Mouse (Mus musculus): ENCODE data around the gene Dchs2. TPM values are rescaled to one million over a fixed set of nuclear protein-coding genes. Genes with fewer than 3 reads are reported as not detected.

Dchs2 gene
- total and polyA plus RNA-seq, 2 experiments from 2014 or later = 0.04 to 0.19 TPM

DNA sequence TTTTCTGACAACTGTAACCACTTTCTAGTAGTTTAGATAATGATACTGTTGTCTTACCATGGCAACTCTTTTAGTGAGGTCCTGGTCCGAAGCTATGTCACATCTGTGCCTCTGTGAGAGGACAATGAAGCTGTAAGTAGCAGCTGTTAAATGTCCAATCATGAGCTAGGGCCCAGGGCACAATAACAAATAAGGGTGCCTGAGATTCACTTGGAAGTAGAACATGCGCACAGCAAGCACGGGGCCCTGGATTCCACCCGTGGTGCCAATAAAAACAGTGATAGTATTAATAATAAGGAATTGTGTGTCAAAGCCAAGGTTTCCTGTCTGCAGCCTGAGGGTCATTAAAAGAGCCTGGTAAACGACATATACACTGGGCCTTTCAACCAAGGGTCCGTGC, 246.6 kb downstream of the Dchs2 start:
- whole genome bisulfite sequencing = 70% methylated on average over 6 of the region's 6 CpGs
- Histone ChIP-seq H3K4me2 (ENCODE audit: low read depth, low read length) (no peak overlapping the region), H3K9ac (replicated peaks; ENCODE audit: low read depth, low read length) (no peak overlapping the region), H3K4me1 (ENCODE audit: control insufficient read depth, insufficient read depth) (no peaks in the 10 kb centered on the region), H3K9me3 (replicated peaks; ENCODE audit: control insufficient read depth, low read length) (peaks cover 12% of the 10 kb centered on the region), H3K27me3 (ENCODE audit: control insufficient read depth, insufficient read depth, low read length) (no peaks in the 10 kb centered on the region), H3K4me3 (ENCODE audit: low read depth, low read length) (no peak overlapping the region), H3K27ac (ENCODE audit: low read depth) (no peak overlapping the region), H3K36me3 (replicated peaks; ENCODE audit: control insufficient read depth, insufficient read depth, low read length) (no peaks in the 10 kb centered on the region)
- TF ChIP-seq CTCF (IDR thresholded peaks at IDR 0.05; ENCODE audit: low read depth) = no peak
- TF ChIP-seq EP300 (IDR thresholded peaks at IDR 0.05; ENCODE audit: low read depth) = no peak
- no peak for DNase-seq (ENCODE audit: low spot score)
- no peak for ATAC-seq (ENCODE audit: insufficient read depth, low read depth)

DNA sequence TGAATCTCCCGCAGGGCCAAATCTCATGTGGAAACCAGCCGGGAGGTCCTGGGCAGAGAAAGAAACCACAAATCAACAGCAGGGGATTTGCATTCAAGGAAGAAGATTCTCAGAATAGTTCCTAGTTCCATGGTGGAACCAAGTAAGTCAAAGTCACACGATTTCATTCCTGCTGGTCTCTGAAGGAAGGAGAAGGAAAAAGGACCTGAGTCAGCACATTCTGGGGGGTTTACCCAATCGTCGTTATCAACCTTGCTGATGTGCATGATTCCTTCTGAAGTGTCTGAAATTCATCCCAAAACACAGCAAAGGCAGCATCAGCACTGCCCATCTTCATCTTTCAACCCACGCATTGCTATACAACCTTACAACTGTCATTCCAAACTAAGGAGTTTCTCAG, 249.1 kb downstream of the Dchs2 start:
- ATAC-seq (ENCODE audit: insufficient read depth, low read depth) (no peak), DNase-seq (ENCODE audit: low spot score) (no peak)
- no peak overlapping the region for H3K9ac ChIP-seq (replicated peaks; ENCODE audit: low read depth, low read length)
- no peaks in the 10 kb centered on the region for H3K36me3 ChIP-seq (replicated peaks; ENCODE audit: control insufficient read depth, insufficient read depth, low read length)
- WGBS = 83% methylated on average over 6 of the region's 6 CpGs
- peaks cover 12% of the 10 kb centered on the region for H3K9me3 ChIP-seq (replicated peaks; ENCODE audit: control insufficient read depth, low read length)
- H3K4me2 ChIP-seq (ENCODE audit: low read depth, low read length) = no peak overlapping the region
- H3K4me1 ChIP-seq (ENCODE audit: control insufficient read depth, insufficient read depth) = no peaks in the 10 kb centered on the region
- H3K4me3 ChIP-seq (ENCODE audit: low read depth, low read length) = no peak overlapping the region
- TF ChIP-seq EP300 (IDR thresholded peaks at IDR 0.05; ENCODE audit: low read depth) (no peak), CTCF (IDR thresholded peaks at IDR 0.05; ENCODE audit: low read depth) (no peak)
- no peak overlapping the region for H3K27ac ChIP-seq (ENCODE audit: low read depth)
- H3K27me3 ChIP-seq (ENCODE audit: control insufficient read depth, insufficient read depth, low read length) = no peaks in the 10 kb centered on the region

Other genes with a start within 250 kb of the Dchs2 start
- gene Lrat, start 224.0 kb upstream of the Dchs2 start, total RNA-seq (2014; rRNA removed; ENCODE audit: low replicate concordance) = not detected in 2 replicates
- 0.04 and 0.12 TPM in 2 replicates for gene Lrat, start 224.0 kb upstream of the Dchs2 start, polyA plus RNA-seq (2015; fragmentation: Nextera tagmentation; extraction: Ambion mirVana)
- gene Fgg, start 120.2 kb upstream of the Dchs2 start, total RNA-seq (2014; rRNA removed; ENCODE audit: low replicate concordance) = 0.70 and 2.4 TPM in 2 replicates
- gene Fgg, start 120.2 kb upstream of the Dchs2 start, polyA plus RNA-seq (2015; fragmentation: Nextera tagmentation; extraction: Ambion mirVana) = 0.08 and 0.26 TPM in 2 replicates
- 2.3 and 3.3 TPM in 2 replicates for gene Fga, start 101.9 kb upstream of the Dchs2 start, total RNA-seq (2014; rRNA removed; ENCODE audit: low replicate concordance)
- 0.08 and 0.19 TPM in 2 replicates for gene Fga, start 101.9 kb upstream of the Dchs2 start, polyA plus RNA-seq (2015; fragmentation: Nextera tagmentation; extraction: Ambion mirVana)
- 1.8 TPM in 1 of 2 replicates, not detected in the other for gene Fgb, start 78.1 kb upstream of the Dchs2 start, total RNA-seq (2014; rRNA removed; ENCODE audit: low replicate concordance)
- gene Fgb, start 78.1 kb upstream of the Dchs2 start, polyA plus RNA-seq (2015; fragmentation: Nextera tagmentation; extraction: Ambion mirVana) = 0.03 and 0.16 TPM in 2 replicates
- 46.2 and 61.9 TPM in 2 replicates for gene Plrg1, start 72.4 kb upstream of the Dchs2 start, total RNA-seq (2014; rRNA removed; ENCODE audit: low replicate concordance)
- 40.8 and 43.4 TPM in 2 replicates for gene Plrg1, start 72.4 kb upstream of the Dchs2 start, polyA plus RNA-seq (2015; fragmentation: Nextera tagmentation; extraction: Ambion mirVana)

Measured in heart, postnatal 0 days (tissue).